Mouse (Mus musculus) granulocyte monocyte progenitor cell, adult 5-6 weeks (primary cell): ENCODE data around the gene Oas1a. TPM values are rescaled to one million over a fixed set of nuclear protein-coding genes. Genes with fewer than 3 reads are reported as not detected.

ENCODE experiments used
- ATAC-seq: replicated peaks from 2 replicates; pipeline ENCODE4 v1.8.0; 2016; ENCODE audit warnings: mild to moderate bottlenecking, moderate TSS enrichment, inconsistent platforms; ENCODE audit not compliant: poor library complexity, severe bottlenecking
- total RNA-seq, 2 experiments: library from RNA; stranded (forward) in 1 of 2; stranded (reverse) in 1 of 2; fragments of 200-712, 200-1000 nt in 1 of 2; fragments of >200 nt in 1 of 2; fragmentation: Nextera tagmentation in 1 of 2; gene quantifications; 2 replicates each; pipeline ENCODE4 v1.2.3; 2014 to 2017

Oas1a gene
- total RNA-seq, 2 experiments from 2014 or later: 10.4 to 14.6 TPM

- ATAC-seq: peak; percentile 63
Measured at GRCm38 (mm10) chr5:120849601-120850136, 57.7 kb downstream of the Oas1a start.

- ATAC-seq: no peak
Measured at GRCm38 (mm10) chr5:120847067-120847466, 60.3 kb downstream of the Oas1a start, which contains the start of gene Oas1f. Gene Oas1f, plus strand, starts transcription at chr5:120847367.

Other genes with a start within 250 kb of the Oas1a start
- not detected in 2 replicates for gene Dtx1, start 195.6 kb downstream of the Oas1a start, total RNA-seq (2014; fragmentation: Nextera tagmentation)
- gene Dtx1, start 195.6 kb downstream of the Oas1a start, total RNA-seq (2017): not detected in 2 replicates
- 0.47 TPM in 1 of 2 replicates, not detected in the other for gene Oas2, start 157.7 kb downstream of the Oas1a start, total RNA-seq (2014; fragmentation: Nextera tagmentation)
- 1.0 TPM in 1 of 2 replicates, not detected in the other for gene Oas2, start 157.7 kb downstream of the Oas1a start, total RNA-seq (2017)
- 0.17 and 1.3 TPM in 2 replicates for gene Oas3, start 129.9 kb downstream of the Oas1a start, total RNA-seq (2014; fragmentation: Nextera tagmentation)
- 0.77 and 0.90 TPM in 2 replicates for gene Oas3, start 129.9 kb downstream of the Oas1a start, total RNA-seq (2017)
- gene Oas1e, start 112.0 kb downstream of the Oas1a start, total RNA-seq (2014; fragmentation: Nextera tagmentation): not detected in 2 replicates
- gene Oas1e, start 112.0 kb downstream of the Oas1a start, total RNA-seq (2017): not detected in 2 replicates
- gene Oas1c, start 95.0 kb downstream of the Oas1a start, total RNA-seq (2014; fragmentation: Nextera tagmentation): 3.8 TPM in 1 of 2 replicates, not detected in the other
- 0.21 and 2.5 TPM in 2 replicates for gene Oas1c, start 95.0 kb downstream of the Oas1a start, total RNA-seq (2017)
- not detected in 2 replicates for gene Oas1f, start 60.2 kb downstream of the Oas1a start, total RNA-seq (2014; fragmentation: Nextera tagmentation)
- gene Oas1f, start 60.2 kb downstream of the Oas1a start, total RNA-seq (2017): not detected in 2 replicates
- gene Oas1h, start 46.1 kb downstream of the Oas1a start, total RNA-seq (2014; fragmentation: Nextera tagmentation): not detected in 2 replicates
- not detected in 2 replicates for gene Oas1h, start 46.1 kb downstream of the Oas1a start, total RNA-seq (2017)
- 2.9 TPM in 1 of 2 replicates, not detected in the other for gene Oas1g, start 19.9 kb downstream of the Oas1a start, total RNA-seq (2014; fragmentation: Nextera tagmentation)
- 1.6 TPM in 1 of 2 replicates, not detected in the other for gene Oas1g, start 19.9 kb downstream of the Oas1a start, total RNA-seq (2017)
- not detected in 2 replicates for gene Oas1d, start 7.0 kb upstream of the Oas1a start, total RNA-seq (2014; fragmentation: Nextera tagmentation)
- not detected in 2 replicates for gene Oas1d, start 7.0 kb upstream of the Oas1a start, total RNA-seq (2017)
- gene Rph3a, start 102.6 kb upstream of the Oas1a start, total RNA-seq (2014; fragmentation: Nextera tagmentation): not detected in 2 replicates
- 0.22 TPM in 1 of 2 replicates, not detected in the other for gene Rph3a, start 102.6 kb upstream of the Oas1a start, total RNA-seq (2017)